Mouse (Mus musculus): Measurements from ENCODE around the gene Dnajc17.
A peak's percentile ranks its signal among the peaks of the same experiment; 100 is the strongest.

DNA sequence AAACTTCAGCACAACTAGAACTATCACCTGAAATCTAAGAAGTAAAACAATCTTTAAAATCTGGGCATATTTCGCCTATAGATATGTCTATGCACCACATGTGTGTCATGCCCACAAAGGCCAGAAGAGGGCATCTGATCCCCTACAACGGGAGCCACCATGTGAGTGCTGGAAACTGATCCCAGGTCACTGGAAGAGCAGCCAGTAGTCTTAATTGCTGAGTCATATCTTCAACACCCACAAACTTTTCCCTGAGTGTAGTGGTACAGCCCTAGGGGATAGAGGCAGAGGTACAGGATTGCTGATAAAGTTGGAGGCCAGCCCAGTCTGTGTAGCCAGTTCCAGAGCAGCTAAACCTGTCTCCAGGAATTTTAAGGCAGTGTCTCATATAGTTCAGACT is 63.4 kb downstream of the Dnajc17 start:
- TF ChIP-seq TCF12 (IDR thresholded peaks at IDR 0.05; ENCODE audit: low read depth, low read length), result no peak
- TF ChIP-seq POLR2A (IDR thresholded peaks at IDR 0.05; ENCODE audit: control insufficient read depth in 1 of 2, insufficient read depth in 1 of 2, low read depth in 1 of 2, low read length in 2 of 2, poor library complexity in 1 of 2), result no peak
- TF ChIP-seq ZC3H11A (IDR thresholded peaks at IDR 0.05; ENCODE audit: low read depth, low read length), result peak; percentile 40
- no peak for TF ChIP-seq EP300 (IDR thresholded peaks at IDR 0.05; ENCODE audit: low read depth in 1 of 2, low read length in 2 of 2)
- TF ChIP-seq MXI1 (IDR thresholded peaks at IDR 0.05; ENCODE audit: low read depth, low read length), result no peak
- TF ChIP-seq ZMIZ1 (IDR thresholded peaks at IDR 0.05; ENCODE audit: low read depth, low read length), result no peak
- no peak for TF ChIP-seq USF1 (IDR thresholded peaks at IDR 0.05; ENCODE audit: low read depth, low read length)
- TF ChIP-seq CTCF (IDR thresholded peaks at IDR 0.05 in 2 of 3, conservative IDR thresholded peaks at IDR 0.05 in 1 of 3; ENCODE audit: control insufficient read depth in 1 of 3, insufficient read depth in 1 of 3, low read depth in 2 of 3, low read length in 3 of 3, poor library complexity in 1 of 3, severe bottlenecking in 1 of 3), result peak; percentile 53 to 62 (median 60)
- TF ChIP-seq USF2 (IDR thresholded peaks at IDR 0.05; ENCODE audit: borderline replicate concordance in 1 of 2, insufficient read depth in 1 of 2, low read depth in 1 of 2, low read length in 2 of 2), result no peak

Data from MEL (cell line).